Mouse (Mus musculus) regulatory T cell (primary cell): ENCODE data around the gene Zfp362.

Experiments used
- in situ Hi-C: fragments of 300-600 bp; cut with MboI, MseI; formaldehyde crosslinking; loops from one replicate; pipeline ENCODE4 v1.15.1; 2025; ENCODE audit warnings: high pct_unique_total_duplicates

Gene Zfp362

GRCm38 (mm10) chr4:128732794-128733193, 73.1 kb downstream of the Zfp362 start:
- in situ Hi-C loops: loop anchor here (10.0 kb wide), 1 partner anchor 942 kb away; the partner anchor contains the start of gene Kpna6

- in situ Hi-C loops: loop anchor here (10.0 kb wide), 1 partner anchor 945 kb away; the partner anchor contains the start of gene Kpna6
Measured at GRCm38 (mm10) chr4:128730271-128730670, 75.6 kb downstream of the Zfp362 start.

GRCm38 (mm10) chr4:128729709-128730037, 76.2 kb downstream of the Zfp362 start:
- in situ Hi-C loops: loop anchor here (10.0 kb wide), 2 partner anchors 945 to 1095 kb away; partner anchors contain the start of gene Kpna6

- in situ Hi-C loops: loop anchor here (10.0 kb wide), 1 partner anchor 1096 kb away; no protein-coding TSS in a partner anchor
Measured at GRCm38 (mm10) chr4:128729033-128729708, 76.7 kb downstream of the Zfp362 start.

GRCm38 (mm10) chr4:128728431-128728851, 77.4 kb downstream of the Zfp362 start:
- in situ Hi-C loops: loop anchor here (10.0 kb wide), 1 partner anchor 1096 kb away; no protein-coding TSS in a partner anchor

DNA sequence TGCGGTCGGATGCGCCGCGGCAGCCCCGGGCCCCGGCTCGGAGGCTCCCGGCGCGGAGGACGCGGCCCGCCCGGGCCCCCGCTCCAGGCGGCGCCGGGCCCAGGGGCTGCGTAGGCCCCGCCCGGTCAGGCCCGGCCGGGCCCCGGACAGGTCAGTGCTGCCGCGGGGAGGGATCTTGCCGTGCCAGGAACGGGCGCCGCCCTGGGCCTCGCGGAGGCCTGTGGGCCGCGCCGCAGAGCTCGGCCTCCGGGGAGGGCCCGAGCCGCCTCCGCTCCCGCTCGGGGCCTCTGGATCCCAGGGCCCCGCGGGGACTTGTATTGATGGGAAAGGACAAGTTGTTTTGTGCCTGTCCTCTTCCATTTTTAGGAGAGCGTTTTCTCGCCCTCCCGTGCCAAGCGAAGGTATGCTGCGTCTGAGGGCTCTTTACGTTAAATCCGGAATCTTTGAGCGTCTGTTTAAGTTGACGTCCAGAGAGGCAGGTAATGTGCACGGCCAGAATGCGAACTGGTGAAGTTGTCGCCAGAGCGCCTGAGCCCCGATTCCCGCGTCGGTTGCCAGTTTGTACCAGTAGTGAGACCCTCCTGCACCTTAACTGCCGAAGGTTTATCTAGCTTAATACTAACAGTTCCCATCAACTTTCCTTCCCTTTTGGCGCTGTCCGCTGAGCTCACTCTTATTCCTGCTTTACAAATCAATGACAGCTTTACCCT, 78.0 kb downstream of the Zfp362 start:
- in situ Hi-C loops: loop anchor here (10.0 kb wide), 1 partner anchor 1097 kb away; no protein-coding TSS in a partner anchor

- in situ Hi-C loops: loop anchor here (10.0 kb wide), 1 partner anchor 1098 kb away; no protein-coding TSS in a partner anchor
Measured at GRCm38 (mm10) chr4:128727019-128727720, 78.7 kb downstream of the Zfp362 start.

- in situ Hi-C loops: loop anchor here (10.0 kb wide), 1 partner anchor 1101 kb away; no protein-coding TSS in a partner anchor
Measured at GRCm38 (mm10) chr4:128724059-128724458, 81.8 kb downstream of the Zfp362 start.

DNA sequence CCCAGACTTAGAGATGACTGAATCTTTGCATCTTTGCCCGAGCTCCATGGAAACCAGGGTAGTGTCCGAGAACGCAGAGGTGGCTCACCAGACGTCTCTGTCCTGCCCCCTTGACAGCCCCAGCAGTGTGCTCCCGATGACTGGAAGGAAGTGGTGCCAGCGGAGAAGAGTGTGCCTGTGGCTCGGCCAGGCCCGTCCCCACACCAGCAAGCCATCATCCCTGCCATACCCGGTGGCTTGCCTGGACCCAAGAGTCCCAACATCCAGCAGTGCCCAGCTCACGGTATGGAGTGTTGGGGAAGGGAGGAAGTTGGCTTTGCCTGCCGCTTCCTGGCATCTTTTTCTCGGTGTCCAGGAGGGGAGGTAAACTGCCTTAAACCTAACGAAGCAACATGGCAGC, 82.4 kb downstream of the Zfp362 start:
- in situ Hi-C loops: loop anchor here (10.0 kb wide), 1 partner anchor 1101 kb away; no protein-coding TSS in a partner anchor
